Mouse (Mus musculus) heart, postnatal 10 days (tissue): Measurements from ENCODE around the gene Mtor. TPM values are rescaled to one million over a fixed set of nuclear protein-coding genes. Genes with fewer than 3 reads are reported as not detected.
A peak's percentile ranks its signal among the peaks of the same experiment; 100 is the strongest.

Experiments
- DNase-seq, 2 experiments: peaks; one replicate each; pipeline ENCODE4 v3.0.0; 2021
- intact Hi-C: fragments of 180-260 bp; cut with DNase I; formaldehyde crosslinking; loops from one replicate; pipeline ENCODE4 v1.15.1; 2025
- total RNA-seq, 2 experiments: library from RNA; stranded (reverse); gene quantifications; 2 replicates each; pipeline ENCODE4 v1.2.3; 2021

The Mtor gene
- total RNA-seq, 2 experiments from 2014 or later = 57.5 to 59.4 TPM

GRCm38 (mm10) chr4:148527158-148527910 is 78.9 kb downstream of the Mtor start:
- peak; percentile 45 to 53 for DNase-seq
- intact Hi-C loops = no loop called here

GRCm38 (mm10) chr4:148530351-148530750 is 81.9 kb downstream of the Mtor start:
- intact Hi-C loops = no loop called here
- DNase-seq = no peak

GRCm38 (mm10) chr4:148530778-148531177 is 82.4 kb downstream of the Mtor start:
- peak; percentile 50 to 51 for DNase-seq
- intact Hi-C loops = no loop called here

GRCm38 (mm10) chr4:148531341-148531740 is 82.9 kb downstream of the Mtor start:
- intact Hi-C loops = no loop called here
- no peak for DNase-seq

GRCm38 (mm10) chr4:148532516-148532915 is 84.1 kb downstream of the Mtor start:
- DNase-seq = no peak
- intact Hi-C loops = no loop called here

GRCm38 (mm10) chr4:148533613-148534328 is 85.4 kb downstream of the Mtor start:
- intact Hi-C loops = no loop called here

GRCm38 (mm10) chr4:148535876-148536275 is 87.5 kb downstream of the Mtor start:
- intact Hi-C loops = no loop called here
- DNase-seq = no peak

More at GRCm38 (mm10) chr4:148533613-148534328, 85.4 kb downstream of the Mtor start:
- peak; percentile 60 to 74 for DNase-seq

GRCm38 (mm10) chr4:148549106-148549505 is 100.7 kb downstream of the Mtor start:
- intact Hi-C loops = no loop called here
- no peak for DNase-seq

GRCm38 (mm10) chr4:148557766-148558165 is 109.4 kb downstream of the Mtor start:
- intact Hi-C loops = no loop called here
- DNase-seq = no peak

- DNase-seq = peak; percentile 92
- intact Hi-C loops = no loop called here
These were observed 110.0 kb downstream of the Mtor start, which contains the start of gene Exosc10 for GRCm38 (mm10) chr4:148558297-148559000. TSS of gene Exosc10 (plus strand) at chr4:148558429.

- no peak for DNase-seq
- intact Hi-C loops = no loop called here
These were observed 114.3 kb downstream of the Mtor start for GRCm38 (mm10) chr4:148562676-148563075.

- DNase-seq = no peak
- intact Hi-C loops = no loop called here
These were observed 115.2 kb downstream of the Mtor start for GRCm38 (mm10) chr4:148563595-148563994.

- intact Hi-C loops = no loop called here
These were observed 121.7 kb downstream of the Mtor start for GRCm38 (mm10) chr4:148570138-148570537.

GRCm38 (mm10) chr4:148570693-148571295 is 122.4 kb downstream of the Mtor start:
- DNase-seq = no peak
- intact Hi-C loops = no loop called here

More at GRCm38 (mm10) chr4:148570138-148570537, 121.7 kb downstream of the Mtor start:
- DNase-seq = no peak

GRCm38 (mm10) chr4:148573222-148573621 is 124.8 kb downstream of the Mtor start:
- intact Hi-C loops = no loop called here
- no peak for DNase-seq

GRCm38 (mm10) chr4:148580765-148581164 is 132.4 kb downstream of the Mtor start:
- peak in 1 of 2 experiments; percentile 20 for DNase-seq
- intact Hi-C loops = no loop called here

- intact Hi-C loops = no loop called here
These were observed 133.0 kb downstream of the Mtor start for GRCm38 (mm10) chr4:148581422-148581821.

GRCm38 (mm10) chr4:148583257-148583656 is 134.8 kb downstream of the Mtor start:
- DNase-seq = no peak
- intact Hi-C loops = no loop called here

More at GRCm38 (mm10) chr4:148581422-148581821, 133.0 kb downstream of the Mtor start:
- no peak for DNase-seq

GRCm38 (mm10) chr4:148586648-148587047 is 138.2 kb downstream of the Mtor start:
- DNase-seq = no peak
- intact Hi-C loops = no loop called here

- intact Hi-C loops = no loop called here
- peak; percentile 49 to 60 for DNase-seq
These were observed 140.4 kb downstream of the Mtor start for GRCm38 (mm10) chr4:148588793-148589192.

- DNase-seq = no peak
- intact Hi-C loops = no loop called here
These were observed 141.2 kb downstream of the Mtor start for GRCm38 (mm10) chr4:148589565-148589964.
